Mouse (Mus musculus): ENCODE results near the gene Rhbdl2. TPM values are rescaled to one million over a fixed set of nuclear protein-coding genes. Genes with fewer than 3 reads are reported as not detected.

Gene Rhbdl2
- polyA plus RNA-seq, 1 experiment: 0.66 TPM

- WGBS: 84% methylated on average over 11 of the region's 11 CpGs
- H3K4me3 ChIP-seq (replicated peaks; ENCODE audit: extremely low read depth, low read depth, low read length): no peak overlapping the region
Measured at GRCm38 (mm10) chr4:123808304-123808703, 20.6 kb downstream of the Rhbdl2 start.

GRCm38 (mm10) chr4:123810475-123811295 lies 23.0 kb downstream of the Rhbdl2 start:
- no peak for TF ChIP-seq POLR2A (IDR thresholded peaks at IDR 0.05; ENCODE audit: borderline replicate concordance, extremely low read depth, low read depth, low read length)
- no peak for TF ChIP-seq CTCF (IDR thresholded peaks at IDR 0.05; ENCODE audit: insufficient read depth, low read length)

More at GRCm38 (mm10) chr4:123808304-123808703, 20.6 kb downstream of the Rhbdl2 start:
- H3K4me1 ChIP-seq (ENCODE audit: control insufficient read depth, insufficient read depth, low read length): no peaks in the 10 kb centered on the region
- DNase-seq: no peak
- no peak for TF ChIP-seq POLR2A (IDR thresholded peaks at IDR 0.05; ENCODE audit: borderline replicate concordance, extremely low read depth, low read depth, low read length)
- TF ChIP-seq CTCF (IDR thresholded peaks at IDR 0.05; ENCODE audit: insufficient read depth, low read length): no peak

GRCm38 (mm10) chr4:123812525-123812924 lies 24.9 kb downstream of the Rhbdl2 start:
- WGBS: 72% methylated on average over 3 of the region's 3 CpGs
- TF ChIP-seq POLR2A (IDR thresholded peaks at IDR 0.05; ENCODE audit: borderline replicate concordance, extremely low read depth, low read depth, low read length) (no peak), CTCF (IDR thresholded peaks at IDR 0.05; ENCODE audit: insufficient read depth, low read length) (no peak)
- H3K4me3 ChIP-seq (replicated peaks; ENCODE audit: extremely low read depth, low read depth, low read length): no peak overlapping the region

More at GRCm38 (mm10) chr4:123810475-123811295, 23.0 kb downstream of the Rhbdl2 start:
- Histone ChIP-seq H3K4me1 (ENCODE audit: control insufficient read depth, insufficient read depth, low read length) (no peaks in the 10 kb centered on the region), H3K4me3 (replicated peaks; ENCODE audit: extremely low read depth, low read depth, low read length) (no peak overlapping the region)
- no peak for DNase-seq
- 79% methylated on average over 12 of the region's 12 CpGs for WGBS

GRCm38 (mm10) chr4:123814030-123814501 lies 26.4 kb downstream of the Rhbdl2 start:
- DNase-seq: no peak
- 48% methylated on average over 7 of the region's 7 CpGs for whole genome bisulfite sequencing
- no peak overlapping the region for H3K4me3 ChIP-seq (replicated peaks; ENCODE audit: extremely low read depth, low read depth, low read length)
- no peaks in the 10 kb centered on the region for H3K4me1 ChIP-seq (ENCODE audit: control insufficient read depth, insufficient read depth, low read length)
- TF ChIP-seq CTCF (IDR thresholded peaks at IDR 0.05; ENCODE audit: insufficient read depth, low read length) (no peak), POLR2A (IDR thresholded peaks at IDR 0.05; ENCODE audit: borderline replicate concordance, extremely low read depth, low read depth, low read length) (no peak)

More at GRCm38 (mm10) chr4:123812525-123812924, 24.9 kb downstream of the Rhbdl2 start:
- no peak for DNase-seq
- no peaks in the 10 kb centered on the region for H3K4me1 ChIP-seq (ENCODE audit: control insufficient read depth, insufficient read depth, low read length)

GRCm38 (mm10) chr4:123819093-123819610 lies 31.5 kb downstream of the Rhbdl2 start:
- TF ChIP-seq POLR2A (IDR thresholded peaks at IDR 0.05; ENCODE audit: borderline replicate concordance, extremely low read depth, low read depth, low read length) (no peak), CTCF (IDR thresholded peaks at IDR 0.05; ENCODE audit: insufficient read depth, low read length) (peak; percentile 52; the same call in 1 of the 2 replicates)
- no peak overlapping the region for H3K4me3 ChIP-seq (replicated peaks; ENCODE audit: extremely low read depth, low read depth, low read length)
- 61% methylated on average over 4 of the region's 4 CpGs for WGBS
- H3K4me1 ChIP-seq (ENCODE audit: control insufficient read depth, insufficient read depth, low read length): no peaks in the 10 kb centered on the region
- no peak for DNase-seq

- Histone ChIP-seq H3K4me1 (ENCODE audit: control insufficient read depth, insufficient read depth, low read length) (no peaks in the 10 kb centered on the region), H3K4me3 (replicated peaks; ENCODE audit: extremely low read depth, low read depth, low read length) (no peak overlapping the region)
- WGBS: 81% methylated on average over 8 of the region's 8 CpGs
- no peak for DNase-seq
- no peak for TF ChIP-seq CTCF (IDR thresholded peaks at IDR 0.05; ENCODE audit: insufficient read depth, low read length)
- no peak for TF ChIP-seq POLR2A (IDR thresholded peaks at IDR 0.05; ENCODE audit: borderline replicate concordance, extremely low read depth, low read depth, low read length)
Measured at GRCm38 (mm10) chr4:123842126-123842525, 54.5 kb downstream of the Rhbdl2 start.

- 64% methylated on average over 4 of the region's 4 CpGs for WGBS
- no peaks in the 10 kb centered on the region for H3K4me1 ChIP-seq (ENCODE audit: control insufficient read depth, insufficient read depth, low read length)
- no peak overlapping the region for H3K4me3 ChIP-seq (replicated peaks; ENCODE audit: extremely low read depth, low read depth, low read length)
- TF ChIP-seq POLR2A (IDR thresholded peaks at IDR 0.05; ENCODE audit: borderline replicate concordance, extremely low read depth, low read depth, low read length): no peak
- TF ChIP-seq CTCF (IDR thresholded peaks at IDR 0.05; ENCODE audit: insufficient read depth, low read length): no peak
- no peak for DNase-seq
Measured at GRCm38 (mm10) chr4:123856888-123857287, 69.2 kb downstream of the Rhbdl2 start.

GRCm38 (mm10) chr4:123858090-123858489 lies 70.4 kb downstream of the Rhbdl2 start:
- no peak for DNase-seq
- Histone ChIP-seq H3K4me1 (ENCODE audit: control insufficient read depth, insufficient read depth, low read length) (no peaks in the 10 kb centered on the region), H3K4me3 (replicated peaks; ENCODE audit: extremely low read depth, low read depth, low read length) (no peak overlapping the region)
- 84% methylated on average over 7 of the region's 7 CpGs for WGBS
- TF ChIP-seq CTCF (IDR thresholded peaks at IDR 0.05; ENCODE audit: insufficient read depth, low read length) (no peak), POLR2A (IDR thresholded peaks at IDR 0.05; ENCODE audit: borderline replicate concordance, extremely low read depth, low read depth, low read length) (no peak)

- 66% methylated on average over 3 of the region's 3 CpGs for WGBS
- Histone ChIP-seq H3K4me1 (ENCODE audit: control insufficient read depth, insufficient read depth, low read length) (no peaks in the 10 kb centered on the region), H3K4me3 (replicated peaks; ENCODE audit: extremely low read depth, low read depth, low read length) (no peak within 1 kb of the TSS)
- TF ChIP-seq CTCF (IDR thresholded peaks at IDR 0.05; ENCODE audit: insufficient read depth, low read length): no peak
- TF ChIP-seq POLR2A (IDR thresholded peaks at IDR 0.05; ENCODE audit: borderline replicate concordance, extremely low read depth, low read depth, low read length): no peak
- DNase-seq: no peak
Measured at GRCm38 (mm10) chr4:123859379-123859778, 71.7 kb downstream of the Rhbdl2 start, which contains the start of gene 4933427I04Rik. Gene 4933427I04Rik (plus strand): TSS chr4:123859679.
